8 mouse cellular contexts compared by ENCODE assay signal in genomic region chr2:164389499-164389898, GRCm38 (mm10). TPM values are rescaled to one million over a fixed set of nuclear protein-coding genes. Genes with fewer than 3 reads are reported as not detected.
DNase-seq lines count a peak whose midpoint lies in the region.

No protein-coding gene starts in this region.

- H3K27me3 ChIP-seq in megakaryocyte, embryonic 14.5 days (replicated peaks) = peaks cover 84% of the 10 kb centered on the region

- peak overlapping the region; percentile 91 for H3K4me3 ChIP-seq in megakaryocyte, embryonic 14.5 days (replicated peaks)

- no peaks in the 10 kb centered on the region for H3K36me3 ChIP-seq in megakaryocyte, embryonic 14.5 days (replicated peaks; ENCODE audit: low read length)

- peaks cover 29% of the 10 kb centered on the region for H3K4me1 ChIP-seq in megakaryocyte, embryonic 14.5 days

- peaks cover 25% of the 10 kb centered on the region for H3K9me3 ChIP-seq in megakaryocyte, embryonic 14.5 days

- peak; percentile 92 for DNase-seq in ZHBTc4 (ENCODE audit: low read depth, low spot score)
- peak; percentile 83 for DNase-seq in embryo, embryonic 10 days (ENCODE audit: low spot score)
- peak; percentile 87 for DNase-seq in gastrocnemius, postnatal 10 days
- DNase-seq in induced T-regulatory cell, adult 2 months (ENCODE audit: low read depth) = peak; percentile 83
- peak; percentile 57 to 89 for DNase-seq in left cerebral cortex, adult 8-10 months (ENCODE audit: low spot score in 2 of 2)
- peak; percentile 86 for DNase-seq in right cerebral cortex, adult 18-20 months
- DNase-seq in urinary bladder, adult 2 months (ENCODE audit: low spot score) = peak; percentile 73

RNA-seq across cellular contexts. Expression of gene Slpi, which starts 0.6 kb away (rescaled TPM):
- total RNA-seq in gastrocnemius, postnatal 10 days (2021) = 1 to 10 TPM in 1 of 2 experiments, not detected in 1; 1.4 TPM
- total RNA-seq in left cerebral cortex, adult 8-10 months (2022) = 1 to 10 TPM in 2 of 4 experiments, under 1 TPM in 1, not detected in 1; 0.62 to 1.8 (median 1.3) TPM
- 10.8 and 19.1 TPM in 2 replicates for polyA plus RNA-seq in megakaryocyte, embryonic 14.5 days (2012; ENCODE audit: insufficient read depth, low replicate concordance)
- 28.3 and 42.1 TPM in 2 replicates for polyA plus RNA-seq in urinary bladder, adult 2 months (2012; rRNA removed)

RNA-seq across cellular contexts. Expression of gene Rbpjl, which starts 13.4 kb away (rescaled TPM):
- total RNA-seq in gastrocnemius, postnatal 10 days (2021) = under 1 TPM; 0.05 to 0.07 TPM
- total RNA-seq in left cerebral cortex, adult 8-10 months (2022) = under 1 TPM; 0.17 to 0.77 (median 0.31) TPM
- 0.18 TPM in 1 of 2 replicates, not detected in the other for polyA plus RNA-seq in megakaryocyte, embryonic 14.5 days (2012; ENCODE audit: insufficient read depth, low replicate concordance)
- 0.01 TPM in 1 of 2 replicates, not detected in the other for polyA plus RNA-seq in urinary bladder, adult 2 months (2012; rRNA removed)

RNA-seq across cellular contexts. Expression of gene Matn4, which starts 15.5 kb away (rescaled TPM):
- total RNA-seq in gastrocnemius, postnatal 10 days (2021) = 1 to 10 TPM; 5.8 to 7.8 TPM
- 10 to 100 TPM in 3 of 4 experiments, 1 to 10 TPM in 1; 9.9 to 12.0 (median 10.6) TPM for total RNA-seq in left cerebral cortex, adult 8-10 months (2022)
- polyA plus RNA-seq in megakaryocyte, embryonic 14.5 days (2012; ENCODE audit: insufficient read depth, low replicate concordance) = not detected in 2 replicates
- polyA plus RNA-seq in urinary bladder, adult 2 months (2012; rRNA removed) = 3.1 and 3.4 TPM in 2 replicates

RNA-seq across cellular contexts. Expression of gene Sdc4, which starts 54.2 kb away (rescaled TPM):
- total RNA-seq in gastrocnemius, postnatal 10 days (2021) = 10 to 100 TPM; 52.5 TPM
- total RNA-seq in left cerebral cortex, adult 8-10 months (2022) = 100 to 1,000 TPM in 1 of 4 experiments, 10 to 100 TPM in 3; 81.2 to 117 (median 89.0) TPM
- polyA plus RNA-seq in megakaryocyte, embryonic 14.5 days (2012; ENCODE audit: insufficient read depth, low replicate concordance) = 0.78 and 6.1 TPM in 2 replicates
- polyA plus RNA-seq in urinary bladder, adult 2 months (2012; rRNA removed) = 150 and 162 TPM in 2 replicates

RNA-seq across cellular contexts. Expression of gene Svs5, which starts 57.0 kb away (rescaled TPM):
- total RNA-seq in gastrocnemius, postnatal 10 days (2021) = not detected
- total RNA-seq in left cerebral cortex, adult 8-10 months (2022) = not detected
- polyA plus RNA-seq in megakaryocyte, embryonic 14.5 days (2012; ENCODE audit: insufficient read depth, low replicate concordance) = not detected in 2 replicates
- polyA plus RNA-seq in urinary bladder, adult 2 months (2012; rRNA removed) = 0.11 TPM in 1 of 2 replicates, not detected in the other

Comparison
In these comparisons a context has a peak if more than half of its experiments do, and no peak if none do; other contexts are left out.
1. Peak in every context shown above with its lines: DNase-seq and H3K4me3 ChIP-seq.